Mouse (Mus musculus) stomach, embryonic 14.5 days (tissue): ENCODE results near the gene Bcorl1. TPM values are rescaled to one million over a fixed set of nuclear protein-coding genes. Genes with fewer than 3 reads are reported as not detected.

Experiments used
- ATAC-seq: fragments of 200-750 bp; cut with Nextera tagmentation; 2 replicates; pipeline ENCODE4 v1.8.0; 2017; ENCODE audit warnings: low read depth, moderate TSS enrichment; ENCODE audit not compliant: insufficient number of reproducible peaks, insufficient read depth, low FRiP score
- H3K27ac ChIP-seq: fragments of 300-500 bp; sonication (generic); 2 replicates; pipeline ENCODE4 v1.5.1; 2014; ENCODE audit warnings: mild to moderate bottlenecking, low read length, moderate library complexity, mixed read lengths
- H3K27me3 ChIP-seq: fragments of 300-500 bp; sonication (generic); 2 replicates; pipeline ENCODE4 v1.6.1; 2014; ENCODE audit warnings: low read length, control low read depth, mixed read lengths; ENCODE audit not compliant: control insufficient read depth, insufficient read depth
- H3K36me3 ChIP-seq: fragments of 300-500 bp; sonication (generic); 2 replicates; pipeline ENCODE4 v1.6.1; 2014; ENCODE audit warnings: mild to moderate bottlenecking, control low read depth, low read length, moderate library complexity, mixed read lengths; ENCODE audit not compliant: control insufficient read depth, insufficient read depth
- H3K4me1 ChIP-seq: fragments of 300-500 bp; sonication (generic); 2 replicates; pipeline ENCODE4 v1.6.1; 2014; ENCODE audit warnings: low read length, control low read depth, mixed read lengths; ENCODE audit not compliant: control insufficient read depth, insufficient read depth
- H3K4me2 ChIP-seq: fragments of 300-500 bp; sonication (generic); replicated peaks from 2 replicates; pipeline ENCODE4 v1.6.1; 2014; ENCODE audit warnings: low read depth, low read length, control low read depth
- H3K4me3 ChIP-seq: fragments of 300-500 bp; sonication (generic); 2 replicates; pipeline ENCODE4 v1.5.1; 2014; ENCODE audit warnings: low read depth, low read length, control low read depth
- H3K9ac ChIP-seq: fragments of 300-500 bp; sonication (generic); replicated peaks from 2 replicates; pipeline ENCODE4 v1.6.1; 2014; ENCODE audit warnings: low read depth, mild to moderate bottlenecking, control low read depth, low read length, moderate library complexity, mixed read lengths
- H3K9me3 ChIP-seq: fragments of 300-500 bp; sonication (generic); 2 replicates; pipeline ENCODE4 v1.6.1; 2016; ENCODE audit warnings: low read depth, low read length, control low read depth; ENCODE audit not compliant: control insufficient read depth
- WGBS: fragments of 180-500 bp; shearing (Covaris S2); extraction: QIAGEN DNeasy Blood & Tissue Kit; methylation state at CpG from one replicate; pipeline ENCODE4 v1.1.7; 2014; 5-methylcytosine and 5-hydroxymethylcytosine counted together
- polyA plus RNA-seq: library from polyadenylated mRNA; unstranded; fragments of >200 nt; fragmentation: Nextera tagmentation; extraction: Ambion mirVana; gene quantifications from 2 replicates; pipeline ENCODE4 v1.2.1, GENCODE M21; 2014

Gene Bcorl1
- polyA plus RNA-seq, 1 experiment from 2014 or later: 9.3 TPM

GRCm38 (mm10) chrX:48365836-48366577 lies 24.8 kb downstream of the Bcorl1 start:
- Histone ChIP-seq H3K27me3 (no peaks in the 10 kb centered on the region), H3K9me3 (no peaks in the 10 kb centered on the region), H3K4me1 (0 out of 2 replicates have a peak, but pooled peaks cover 6% of the 10 kb centered on the region), H3K4me3 (no peak overlapping the region), H3K4me2 (no peak overlapping the region), H3K36me3 (peaks cover 8% of the 10 kb centered on the region; the same call in 1 of the 2 replicates), H3K9ac (no peak overlapping the region), H3K27ac (peak overlapping the region; percentile 21; the same call in 1 of the 2 replicates)
- ATAC-seq: peak; percentile 23; the same call in 1 of the 2 replicates
- 45% methylated on average over 15 of the region's 15 CpGs for WGBS

GRCm38 (mm10) chrX:48367841-48368240 lies 26.7 kb downstream of the Bcorl1 start:
- H3K36me3 ChIP-seq: peaks cover 8% of the 10 kb centered on the region; the same call in 1 of the 2 replicates
- no peak overlapping the region for H3K4me3 ChIP-seq
- 93% methylated on average over 9 of the region's 9 CpGs for WGBS
- no peak overlapping the region for H3K9ac ChIP-seq
- H3K27ac ChIP-seq: no peak overlapping the region
- H3K9me3 ChIP-seq: no peaks in the 10 kb centered on the region
- H3K4me2 ChIP-seq: no peak overlapping the region
- no peak for ATAC-seq
- 0 out of 2 replicates have a peak, but pooled peaks cover 6% of the 10 kb centered on the region for H3K4me1 ChIP-seq
- H3K27me3 ChIP-seq: no peaks in the 10 kb centered on the region

- no peaks in the 10 kb centered on the region for H3K9me3 ChIP-seq
- H3K9ac ChIP-seq: no peak overlapping the region
- peaks cover 18% of the 10 kb centered on the region for H3K36me3 ChIP-seq
- no peak overlapping the region for H3K4me3 ChIP-seq
- no peak overlapping the region for H3K27ac ChIP-seq
- 49% methylated on average over 7 of the region's 7 CpGs for WGBS
- H3K27me3 ChIP-seq: no peaks in the 10 kb centered on the region
- H3K4me2 ChIP-seq: no peak overlapping the region
- no peak for ATAC-seq
- no peaks in the 10 kb centered on the region for H3K4me1 ChIP-seq
Measured at GRCm38 (mm10) chrX:48383643-48384042, 42.5 kb downstream of the Bcorl1 start.

GRCm38 (mm10) chrX:48385927-48386326 lies 44.8 kb downstream of the Bcorl1 start:
- Histone ChIP-seq H3K27me3 (no peaks in the 10 kb centered on the region), H3K9me3 (no peaks in the 10 kb centered on the region), H3K27ac (no peak overlapping the region), H3K36me3 (peaks cover 9% of the 10 kb centered on the region), H3K9ac (no peak overlapping the region), H3K4me2 (no peak overlapping the region), H3K4me1 (no peaks in the 10 kb centered on the region), H3K4me3 (no peak overlapping the region)
- WGBS: 61% methylated on average over 4 of the region's 4 CpGs
- no peak for ATAC-seq

- no peaks in the 10 kb centered on the region for H3K4me1 ChIP-seq
- H3K4me2 ChIP-seq: no peak overlapping the region
- H3K27me3 ChIP-seq: no peaks in the 10 kb centered on the region
- no peak overlapping the region for H3K9ac ChIP-seq
- H3K4me3 ChIP-seq: no peak overlapping the region
- WGBS: 88% methylated on average over 6 of the region's 6 CpGs
- ATAC-seq: no peak
- no peaks in the 10 kb centered on the region for H3K9me3 ChIP-seq
- no peak overlapping the region for H3K27ac ChIP-seq
- peaks cover 9% of the 10 kb centered on the region for H3K36me3 ChIP-seq
Measured at GRCm38 (mm10) chrX:48389380-48389779, 48.2 kb downstream of the Bcorl1 start.

GRCm38 (mm10) chrX:48399994-48400393 lies 58.8 kb downstream of the Bcorl1 start:
- 86% methylated on average over 4 of the region's 4 CpGs for WGBS
- Histone ChIP-seq H3K9me3 (no peaks in the 10 kb centered on the region), H3K9ac (no peak overlapping the region), H3K4me1 (no peaks in the 10 kb centered on the region), H3K27ac (no peak overlapping the region), H3K36me3 (peaks cover 27% of the 10 kb centered on the region), H3K4me3 (no peak overlapping the region), H3K4me2 (no peak overlapping the region), H3K27me3 (no peaks in the 10 kb centered on the region)
- no peak for ATAC-seq

GRCm38 (mm10) chrX:48405141-48405540 lies 64.0 kb downstream of the Bcorl1 start:
- no peaks in the 10 kb centered on the region for H3K4me1 ChIP-seq
- 40% methylated on average over 3 of the region's 3 CpGs for WGBS
- H3K9ac ChIP-seq: no peak overlapping the region
- peaks cover 21% of the 10 kb centered on the region for H3K36me3 ChIP-seq
- no peak overlapping the region for H3K4me3 ChIP-seq
- ATAC-seq: no peak
- no peaks in the 10 kb centered on the region for H3K9me3 ChIP-seq
- H3K27me3 ChIP-seq: no peaks in the 10 kb centered on the region
- no peak overlapping the region for H3K4me2 ChIP-seq
- H3K27ac ChIP-seq: no peak overlapping the region

- Histone ChIP-seq H3K4me3 (peak overlapping the region; percentile 35), H3K9ac (no peak overlapping the region), H3K4me2 (peak overlapping the region; percentile 40), H3K27ac (no peak overlapping the region), H3K36me3 (no peaks in the 10 kb centered on the region; the same call in 1 of the 2 replicates), H3K4me1 (no peaks in the 10 kb centered on the region), H3K9me3 (no peaks in the 10 kb centered on the region), H3K27me3 (no peaks in the 10 kb centered on the region)
- ATAC-seq: peak; percentile 87
- 15% methylated on average over 36 of the region's 36 CpGs for WGBS
Measured at GRCm38 (mm10) chrX:48409611-48410387, 68.6 kb downstream of the Bcorl1 start.
